Mouse (Mus musculus): ENCODE results near the gene Mgp.

Gene Mgp

DNA sequence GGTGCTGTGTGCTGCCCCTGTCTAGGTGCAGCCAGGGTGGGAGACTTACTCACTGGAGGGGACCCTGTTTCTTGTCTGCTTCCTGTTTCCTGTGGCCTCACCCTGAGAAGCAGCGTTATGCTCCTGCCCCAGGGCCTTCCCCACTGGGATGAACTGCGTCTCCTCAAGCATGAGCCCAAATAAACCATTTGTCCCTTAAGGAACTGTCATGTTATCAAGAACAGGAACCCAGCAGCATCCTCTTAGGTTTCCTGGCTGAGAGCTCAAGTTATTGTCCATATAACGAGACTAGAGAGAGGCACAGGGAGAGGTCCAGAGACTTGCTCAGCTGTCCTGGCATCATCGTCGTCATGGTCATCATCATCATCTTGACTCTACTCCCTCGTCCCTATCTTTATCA lies 25.4 kb downstream of the Mgp start:
- no peak for DNase-seq

DNA sequence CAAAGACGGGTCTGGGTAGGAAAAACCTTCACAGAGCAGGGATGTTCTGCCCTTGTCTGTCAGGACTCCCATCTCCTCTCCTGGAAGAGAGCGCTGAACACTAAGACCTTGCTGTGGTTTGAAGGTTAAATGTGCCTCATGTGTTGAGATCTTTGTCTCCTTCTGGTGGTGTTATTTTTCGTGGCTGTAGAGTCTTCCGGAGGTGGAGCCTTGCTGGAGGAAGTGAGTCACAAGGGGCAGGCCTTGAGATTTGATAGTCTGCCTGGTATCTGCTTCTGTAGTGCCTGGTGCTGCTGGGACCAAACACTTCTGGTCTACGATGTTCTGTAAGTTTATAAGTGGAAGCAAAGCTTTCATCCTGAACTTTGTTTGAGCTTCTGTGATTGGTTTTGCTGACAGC lies 26.7 kb downstream of the Mgp start:
- DNase-seq, result no peak

DNA sequence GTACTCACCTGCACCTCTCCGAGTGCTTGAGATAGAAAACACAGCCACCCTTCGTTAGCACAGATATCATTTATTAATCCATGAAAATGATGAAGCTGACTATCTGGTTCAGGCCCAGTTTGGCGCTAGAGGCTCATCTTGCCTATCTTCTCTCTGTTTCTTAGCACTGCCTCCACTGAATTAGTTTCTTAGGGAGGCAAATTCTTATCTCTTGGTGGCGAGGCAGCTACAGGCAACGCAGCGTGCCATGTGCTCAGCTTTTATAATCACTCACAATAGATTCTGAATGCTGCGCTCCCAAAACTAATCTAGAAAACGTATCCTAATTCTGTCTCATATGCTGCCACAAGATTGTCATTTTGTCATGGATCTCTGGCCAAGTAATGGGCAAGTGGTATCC lies 27.2 kb downstream of the Mgp start:
- no peak for DNase-seq

DNA sequence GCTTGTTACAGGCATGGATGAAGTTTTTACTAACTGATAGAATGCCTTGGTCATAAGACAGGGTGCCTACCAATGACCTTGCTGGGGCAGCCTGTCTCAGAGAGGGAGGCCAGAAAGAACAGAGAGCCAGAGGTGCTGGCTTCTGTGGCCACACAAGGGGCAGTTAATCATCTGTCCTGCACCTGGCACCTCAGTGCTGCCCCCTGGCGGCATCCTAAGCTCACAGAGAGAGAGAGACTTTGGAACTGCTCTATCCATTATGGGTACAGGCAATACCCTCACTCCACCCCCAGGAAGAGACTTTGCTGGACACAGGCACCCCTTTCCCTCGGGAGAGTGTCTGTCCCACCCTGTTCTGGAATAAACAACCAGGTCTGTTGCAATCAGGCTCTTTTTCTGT lies 27.8 kb downstream of the Mgp start:
- peak; percentile 55 to 87 for DNase-seq

DNA sequence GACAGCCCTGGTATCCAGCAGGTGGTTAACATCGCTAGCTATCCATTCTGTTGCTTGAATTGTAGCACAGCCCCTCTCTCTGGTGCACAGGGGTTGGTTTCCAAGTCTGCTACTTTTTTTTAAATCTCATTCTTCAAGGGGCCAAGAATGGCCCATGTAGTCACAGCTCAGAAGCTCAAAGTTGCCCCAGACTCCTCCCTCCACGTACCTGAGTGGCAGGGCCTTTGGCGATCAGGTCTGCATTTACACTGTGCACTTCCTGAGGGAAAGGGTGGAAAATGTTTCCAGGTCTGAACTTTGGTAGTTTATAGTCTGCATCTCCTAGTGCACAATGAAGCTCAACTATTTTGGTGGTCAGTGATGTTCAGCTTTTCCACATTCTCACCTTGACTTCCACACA lies 28.4 kb downstream of the Mgp start:
- DNase-seq, result no peak

DNA sequence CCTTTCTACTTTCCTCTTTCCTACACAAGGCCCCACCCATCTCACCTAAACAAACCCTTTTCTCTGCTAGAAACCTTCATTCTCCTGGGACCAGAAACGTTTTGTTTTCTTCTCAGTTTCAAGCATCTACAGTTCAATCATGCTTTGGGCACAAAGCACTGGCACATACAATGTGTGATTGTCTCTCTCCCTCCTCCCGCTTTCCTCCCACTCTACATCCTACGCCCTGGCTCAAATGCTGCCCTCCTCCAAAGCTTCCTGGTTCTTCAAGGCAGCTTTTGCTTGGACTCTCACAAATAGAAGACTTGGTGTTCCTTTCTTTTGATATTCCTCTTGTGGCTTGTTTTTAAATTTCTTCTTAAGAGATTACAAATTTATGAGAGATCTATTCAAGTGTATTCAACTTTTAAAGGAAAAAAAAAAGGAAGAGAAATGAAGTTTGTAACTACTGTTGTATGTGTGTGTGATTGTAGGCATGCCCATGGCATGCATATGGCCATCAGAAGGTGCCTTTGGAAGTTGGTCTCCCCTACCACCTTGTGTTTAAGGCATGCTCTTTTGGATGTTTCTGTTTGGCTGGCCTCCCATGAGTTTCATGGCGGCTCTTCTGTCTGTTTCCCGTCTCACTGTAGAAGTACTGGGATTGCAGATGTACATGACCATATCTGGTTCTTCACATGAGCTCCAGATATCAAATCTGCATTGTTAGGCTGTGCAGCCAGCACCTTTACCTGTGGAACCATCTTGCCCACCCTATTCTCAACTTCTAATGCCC lies 29.7 kb downstream of the Mgp start:
- DNase-seq, result no peak

DNA sequence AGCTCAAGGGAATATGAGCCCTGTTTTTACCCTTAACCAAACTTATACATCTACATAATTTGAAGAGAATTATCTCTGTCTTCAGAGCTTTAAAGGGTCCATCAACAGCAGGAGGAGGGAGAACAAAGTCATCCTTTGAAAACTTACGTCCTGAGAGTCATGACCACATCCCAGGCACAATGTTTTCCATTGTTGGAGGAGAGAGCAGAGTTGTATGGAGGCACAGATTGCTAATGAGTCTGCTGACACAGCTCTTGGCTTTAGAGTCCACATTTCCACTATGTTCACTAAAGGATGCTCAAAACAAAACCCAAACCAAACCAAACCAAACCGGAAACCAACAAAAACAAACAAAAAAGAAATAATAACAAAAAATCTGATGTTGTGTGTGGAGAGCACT lies 30.7 kb downstream of the Mgp start:
- DNase-seq, result no peak

DNA sequence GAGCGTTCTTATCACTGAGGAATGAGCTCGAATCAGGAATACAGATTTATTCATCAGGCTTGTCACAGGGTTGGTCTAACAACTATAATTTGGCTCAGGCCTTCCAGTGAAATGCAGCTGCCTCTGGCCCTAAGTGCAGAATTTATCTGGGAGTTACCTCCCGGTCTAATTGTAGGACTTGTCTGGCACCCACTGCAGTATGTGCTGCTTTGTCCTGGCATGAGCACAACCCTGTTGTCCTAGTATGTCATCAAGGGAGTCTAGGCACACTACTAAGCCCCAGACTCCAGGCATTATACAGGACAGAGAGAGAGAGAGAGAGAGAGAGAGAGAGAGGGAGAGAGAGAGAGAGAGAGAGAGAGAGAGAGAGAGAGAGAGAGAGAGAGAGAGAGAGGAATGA lies 38.3 kb downstream of the Mgp start:
- DNase-seq, result no peak

DNA sequence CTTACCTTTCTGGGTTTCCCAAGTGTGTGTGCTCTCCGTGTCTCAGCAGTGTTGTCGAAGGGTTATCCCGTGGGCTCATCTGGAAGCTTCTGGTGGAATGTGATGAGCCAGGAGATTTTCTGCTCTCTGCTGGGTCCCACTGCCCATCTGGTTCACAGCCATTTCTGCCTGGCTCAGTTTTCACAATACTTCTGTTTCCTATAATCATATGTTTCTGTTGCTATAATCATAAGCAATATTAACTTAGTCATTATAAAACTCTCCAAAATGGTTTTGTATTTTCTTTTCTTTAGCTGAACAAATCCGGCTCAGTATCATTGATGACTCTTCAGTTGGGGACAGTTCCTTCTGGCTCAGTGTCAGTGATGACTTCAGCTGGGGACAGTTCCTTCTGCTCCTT lies 40.3 kb downstream of the Mgp start, which contains the start of gene Smco3:
Gene Smco3, minus strand, starts transcription at position 101 of the 400 bp plus-strand sequence.
- DNase-seq, result no peak

DNA sequence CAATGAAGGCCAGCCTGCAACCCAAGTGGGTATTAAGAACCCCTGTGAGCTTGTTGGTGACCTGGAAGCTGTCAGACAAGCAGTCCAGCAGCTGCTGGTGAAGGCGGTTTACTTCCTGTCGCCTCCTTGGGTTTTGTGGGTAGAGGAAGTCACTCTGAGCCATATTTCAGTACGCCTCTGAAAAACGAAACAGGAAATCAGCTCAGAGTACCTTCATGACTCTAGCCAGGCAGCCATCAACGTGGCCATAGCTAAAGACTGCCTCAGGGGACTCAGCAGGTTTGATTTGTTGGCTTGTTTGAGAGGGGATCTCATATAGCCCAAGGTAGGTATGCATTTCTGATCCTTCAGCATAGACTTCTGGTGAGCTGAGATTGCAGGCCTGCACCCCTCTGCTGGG lies 43.9 kb downstream of the Mgp start:
- no peak for DNase-seq

DNA sequence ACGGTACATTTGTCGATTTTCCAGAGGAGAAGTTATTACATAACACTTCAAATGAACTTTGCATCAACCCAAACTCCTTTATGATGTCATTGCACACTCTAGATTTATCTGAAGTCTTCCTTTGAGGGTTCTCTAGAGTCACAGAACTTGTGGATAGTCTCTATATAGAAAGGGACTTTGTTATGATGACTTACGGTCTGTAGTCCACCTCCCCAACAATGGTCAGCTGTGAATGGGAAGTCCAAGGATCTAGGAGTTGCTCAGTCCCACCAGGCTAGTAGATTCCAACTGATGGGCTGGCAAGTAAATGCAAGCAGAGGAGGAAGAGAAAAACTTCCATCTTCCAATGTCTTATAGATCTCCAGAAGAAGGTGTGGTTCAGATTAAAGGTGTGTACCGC lies 46.9 kb downstream of the Mgp start:
- no peak for DNase-seq

DNA sequence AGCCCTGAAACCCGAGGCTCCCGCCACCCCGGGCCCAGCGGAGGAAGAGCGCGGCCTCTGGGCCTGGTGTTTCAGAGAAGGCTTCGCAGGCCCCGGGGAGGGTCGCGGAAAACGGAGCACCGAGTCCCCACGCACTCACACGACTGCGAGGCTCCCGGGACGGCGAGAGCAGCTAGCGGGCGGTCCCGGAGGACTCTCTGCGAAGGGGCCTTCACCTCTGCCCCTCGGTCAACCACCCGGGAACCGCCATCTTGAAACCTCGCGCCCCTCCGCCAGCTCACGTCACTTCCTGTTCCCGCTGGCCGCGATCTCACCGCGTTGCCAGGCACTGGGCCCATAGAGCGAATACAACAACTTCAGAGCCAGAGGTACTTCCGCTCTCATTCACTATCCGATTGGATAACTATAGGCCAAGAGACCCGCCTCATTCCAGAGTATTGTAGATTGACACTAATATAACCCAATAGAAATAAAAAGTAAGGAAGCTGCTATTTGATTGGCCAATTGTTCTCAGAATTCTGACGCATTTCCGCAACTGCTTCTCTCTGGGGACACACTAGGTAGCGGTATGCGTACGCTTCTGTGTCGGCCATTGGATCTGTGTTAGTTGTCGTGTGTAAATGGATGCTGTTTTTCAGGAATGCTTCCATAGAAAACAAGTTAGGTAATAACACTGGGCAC lies 47.6 kb downstream of the Mgp start, which contains the start of gene Wbp11:
Gene Wbp11, minus strand, starts transcription at position 353 of the 681 bp plus-strand sequence.
- DNase-seq, result peak; percentile 96 to 98

DNA sequence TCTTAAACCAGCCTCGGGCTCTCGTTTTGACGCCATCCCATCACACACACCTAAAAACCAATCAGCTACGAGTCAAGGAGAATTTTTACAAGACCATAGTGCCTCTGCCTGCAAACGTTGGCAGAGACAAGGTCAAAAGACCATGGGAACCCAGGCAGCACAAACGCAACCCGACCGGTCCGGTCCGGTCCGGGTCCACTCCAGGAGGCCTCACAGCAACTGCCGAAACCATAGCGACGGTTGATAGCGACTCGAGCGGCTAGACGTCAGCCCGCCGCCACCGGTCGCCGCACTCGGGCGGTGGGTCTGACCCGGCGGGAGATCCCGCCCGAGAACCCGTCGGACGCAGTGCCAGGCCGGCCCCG lies 48.1 kb downstream of the Mgp start, which contains the start of gene BC049715:
Gene BC049715, plus strand, starts transcription at position 111 of the 365 bp plus-strand sequence.
- peak; percentile 63 to 66 for DNase-seq

DNA sequence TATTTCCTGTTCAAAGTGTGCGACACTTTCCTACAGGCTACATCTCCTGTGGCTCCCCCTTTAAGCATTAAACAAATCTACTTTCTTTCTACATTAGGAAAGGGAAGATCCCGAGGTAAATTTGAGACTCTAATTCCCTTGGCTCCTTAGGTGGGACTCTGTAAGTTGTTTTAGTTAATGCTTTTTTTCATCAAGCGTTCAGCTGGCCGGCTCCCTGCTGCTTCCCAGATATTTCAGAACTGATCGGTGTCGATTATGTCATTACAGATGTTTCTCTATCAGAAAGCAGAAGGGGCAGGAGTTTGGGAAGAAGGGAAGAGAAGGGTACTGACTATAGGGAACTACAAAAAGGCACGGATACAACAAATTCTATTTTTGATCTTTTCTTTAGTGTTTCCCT lies 48.5 kb downstream of the Mgp start:
- no peak for DNase-seq

DNA sequence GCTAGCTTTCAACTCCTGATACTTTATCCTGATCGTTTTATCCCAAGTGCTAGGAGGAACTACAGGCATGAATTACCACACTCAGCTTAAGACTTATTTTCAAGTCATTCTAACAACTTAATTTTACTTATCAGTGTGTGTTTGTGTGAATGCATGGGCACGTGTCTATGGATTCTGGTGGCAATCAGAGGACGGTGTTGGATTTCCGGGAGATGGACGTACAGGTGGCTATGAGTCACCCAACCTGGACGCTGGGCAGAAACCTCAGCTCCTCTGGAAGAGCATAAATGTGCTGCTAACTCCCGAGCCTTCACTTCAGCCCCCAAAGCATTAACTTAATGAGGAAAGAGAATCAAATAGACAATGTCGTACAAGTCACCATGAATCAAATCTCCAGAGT lies 50.6 kb downstream of the Mgp start:
- no peak for DNase-seq

Measured in kidney, postnatal 36 days (tissue).